Mouse (Mus musculus): ENCODE measurements around the gene Wrb.
"Not testable (repeated sequence)": the region's sequence is repeated elsewhere in the genome, so short reads cannot be mapped to it uniquely, and the experiment has no call there.

Gene Wrb

DNA sequence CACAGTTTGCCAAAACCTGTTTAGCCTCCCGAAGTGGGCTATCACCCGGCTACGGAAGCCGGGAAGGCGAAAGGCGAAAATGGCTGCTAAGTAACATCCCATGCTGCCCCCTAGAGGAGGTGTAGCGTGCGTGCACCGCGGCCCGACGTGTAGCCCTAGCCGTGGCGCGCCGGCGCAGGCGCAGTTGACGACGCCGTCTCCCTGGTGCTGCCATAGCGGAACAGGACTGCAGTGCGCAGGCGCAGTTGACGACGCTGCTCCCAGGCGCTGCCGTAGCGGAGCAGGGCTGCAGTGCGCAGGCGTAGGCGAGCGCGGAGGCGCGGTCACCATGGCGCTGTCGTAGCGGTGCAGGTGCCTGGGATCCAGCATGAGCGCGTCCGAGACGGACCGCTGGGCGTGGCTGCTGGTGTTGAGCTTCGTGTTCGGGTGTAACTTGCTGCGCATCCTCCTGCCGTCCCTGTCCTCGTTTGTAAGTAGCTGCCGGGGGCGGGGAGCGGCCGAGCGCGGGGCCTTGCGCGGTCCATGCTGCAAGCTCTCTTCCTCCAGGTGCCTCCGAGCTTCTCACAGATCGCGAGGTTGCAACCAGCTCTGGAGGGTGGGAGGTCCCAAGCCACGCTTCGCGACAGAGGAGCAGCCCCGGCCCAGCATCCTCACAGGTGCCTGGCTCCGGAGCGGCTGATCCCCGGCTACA, at the start of gene Wrb:
Wrb (plus strand) TSS at position 298 of the 691 bp plus-strand sequence.
- DNase-seq (ENCODE audit: low read depth), result peak; percentile 100

GRCm38 (mm10) chr16:96095966-96096365, 49.2 kb upstream of the Wrb start:
- DNase-seq (ENCODE audit: low read depth), result peak; percentile 34

- DNase-seq (ENCODE audit: low read depth), result not testable (repeated sequence)
Measured at GRCm38 (mm10) chr16:96097811-96098210, 47.4 kb upstream of the Wrb start.

DNA sequence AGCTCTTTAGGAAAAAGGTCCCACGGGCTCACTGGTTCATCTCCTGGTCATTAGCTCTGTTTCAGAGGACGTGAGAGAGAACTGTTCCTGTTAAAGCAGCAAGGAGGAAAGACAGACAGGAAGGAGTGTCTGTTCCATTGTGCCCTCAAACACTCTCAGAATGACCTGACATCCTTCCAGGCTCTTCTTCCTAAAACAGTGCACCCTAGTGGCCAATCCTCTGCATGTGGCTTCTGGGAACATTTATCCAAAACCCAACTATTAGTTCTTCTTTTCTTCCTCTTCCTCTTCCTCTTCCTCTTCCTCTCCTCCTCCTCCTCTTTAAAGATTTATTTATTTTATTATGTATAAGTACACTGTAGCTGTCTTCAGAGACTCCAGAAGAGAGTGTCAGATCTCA, 42.2 kb upstream of the Wrb start:
- DNase-seq (ENCODE audit: low read depth), result peak; percentile 62

DNA sequence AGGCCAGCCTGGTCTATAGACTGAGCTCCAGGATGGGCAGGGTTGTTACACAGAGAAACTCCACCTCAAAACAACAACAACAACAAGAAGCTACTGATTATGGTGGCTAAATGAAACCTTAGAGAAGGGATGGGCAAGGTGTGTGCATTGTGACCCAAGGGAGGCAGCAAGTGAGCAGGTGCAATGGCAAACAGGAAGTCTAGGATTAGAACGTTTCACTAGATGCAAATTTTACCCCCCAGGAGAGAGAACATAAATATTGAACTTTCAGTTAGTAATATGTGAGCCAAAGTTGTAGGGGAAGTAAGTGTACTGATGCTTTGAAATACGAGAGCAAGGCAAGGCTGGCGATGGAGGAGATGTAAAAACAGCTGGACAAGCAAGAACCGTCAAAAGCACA, 35.5 kb upstream of the Wrb start:
- no peak for DNase-seq (ENCODE audit: low read depth)

DNA sequence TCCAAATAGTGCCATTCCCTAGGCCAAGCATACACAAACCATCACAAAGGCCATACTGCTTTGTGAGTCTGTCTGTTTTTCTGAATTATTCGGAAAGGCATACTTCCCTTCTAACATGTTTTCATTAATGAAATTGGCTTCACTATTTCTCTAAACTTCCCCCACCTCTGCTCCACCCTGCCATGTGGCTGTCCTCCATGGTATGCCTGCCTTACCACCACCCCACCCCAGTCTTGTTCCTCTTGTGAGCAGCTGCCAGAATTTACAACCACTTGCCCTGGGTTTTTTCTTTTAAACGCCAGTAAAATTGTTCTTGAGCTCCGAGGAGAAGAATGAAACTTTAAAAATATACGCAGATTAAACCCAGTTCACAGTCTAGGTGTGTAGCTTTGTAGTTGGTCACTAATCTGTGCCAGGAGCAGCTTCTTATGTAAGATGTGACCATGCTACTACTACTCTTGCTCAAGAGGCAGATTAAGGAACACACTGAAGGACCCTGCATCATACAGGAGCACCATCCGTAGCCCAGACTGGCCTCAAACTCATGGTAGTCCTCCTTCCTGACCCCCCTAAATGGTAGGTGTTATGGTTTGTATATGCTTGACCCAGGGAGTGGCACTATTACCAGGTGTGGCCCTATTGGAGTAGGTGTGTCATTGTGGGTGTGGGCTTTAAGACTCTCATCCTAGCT, 34.4 kb upstream of the Wrb start:
- DNase-seq (ENCODE audit: low read depth), result no peak

GRCm38 (mm10) chr16:96112769-96113168, 32.4 kb upstream of the Wrb start:
- no peak for DNase-seq (ENCODE audit: low read depth)

- DNase-seq (ENCODE audit: low read depth), result peak; percentile 30
Measured at GRCm38 (mm10) chr16:96114729-96115128, 30.5 kb upstream of the Wrb start.

GRCm38 (mm10) chr16:96120022-96120623, 25.1 kb upstream of the Wrb start:
- DNase-seq (ENCODE audit: low read depth), result no peak

DNA sequence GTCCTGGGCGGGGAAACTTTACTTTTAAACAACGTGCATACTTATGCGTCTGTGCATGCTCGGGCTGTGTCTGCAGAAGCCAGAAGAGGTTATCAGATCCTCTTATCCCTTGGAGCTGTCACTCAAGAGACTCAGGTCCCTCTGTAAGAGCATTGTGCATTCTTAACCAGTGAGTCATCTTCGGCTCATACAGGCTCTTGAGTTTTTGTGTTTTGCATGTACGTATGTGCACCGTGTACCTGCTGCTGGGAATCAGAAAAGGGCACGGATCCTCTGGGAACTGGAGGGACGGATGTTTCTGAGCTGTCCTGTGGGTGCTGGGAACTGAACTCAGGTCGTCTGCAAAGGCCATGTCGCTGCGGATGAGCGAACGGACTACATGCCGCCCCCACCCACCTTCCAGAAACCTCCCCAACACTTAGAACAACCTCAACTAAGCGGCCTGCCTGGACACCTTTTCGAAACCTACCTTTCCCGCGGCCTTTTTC, 18.5 kb upstream of the Wrb start:
- DNase-seq (ENCODE audit: low read depth), result peak; percentile 48

DNA sequence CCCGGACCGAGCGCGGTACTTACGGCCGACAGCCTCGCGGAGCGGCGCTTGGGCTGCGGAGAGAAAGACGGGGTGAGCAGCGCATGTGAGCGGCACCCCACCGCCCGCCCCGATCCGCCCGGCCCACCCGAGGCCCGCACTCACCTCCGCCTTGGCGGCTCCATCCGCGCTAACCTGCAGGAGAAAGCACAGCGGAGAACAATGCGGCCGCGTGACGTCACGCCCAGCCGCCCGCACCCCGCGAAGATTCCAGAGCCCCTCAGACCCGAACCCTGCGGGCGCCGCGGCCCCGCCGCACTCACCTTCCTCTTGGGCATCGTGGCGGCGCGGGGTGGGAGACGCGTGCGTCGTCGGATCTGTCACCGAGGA, 17.9 kb upstream of the Wrb start:
- DNase-seq (ENCODE audit: low read depth), result no peak

DNA sequence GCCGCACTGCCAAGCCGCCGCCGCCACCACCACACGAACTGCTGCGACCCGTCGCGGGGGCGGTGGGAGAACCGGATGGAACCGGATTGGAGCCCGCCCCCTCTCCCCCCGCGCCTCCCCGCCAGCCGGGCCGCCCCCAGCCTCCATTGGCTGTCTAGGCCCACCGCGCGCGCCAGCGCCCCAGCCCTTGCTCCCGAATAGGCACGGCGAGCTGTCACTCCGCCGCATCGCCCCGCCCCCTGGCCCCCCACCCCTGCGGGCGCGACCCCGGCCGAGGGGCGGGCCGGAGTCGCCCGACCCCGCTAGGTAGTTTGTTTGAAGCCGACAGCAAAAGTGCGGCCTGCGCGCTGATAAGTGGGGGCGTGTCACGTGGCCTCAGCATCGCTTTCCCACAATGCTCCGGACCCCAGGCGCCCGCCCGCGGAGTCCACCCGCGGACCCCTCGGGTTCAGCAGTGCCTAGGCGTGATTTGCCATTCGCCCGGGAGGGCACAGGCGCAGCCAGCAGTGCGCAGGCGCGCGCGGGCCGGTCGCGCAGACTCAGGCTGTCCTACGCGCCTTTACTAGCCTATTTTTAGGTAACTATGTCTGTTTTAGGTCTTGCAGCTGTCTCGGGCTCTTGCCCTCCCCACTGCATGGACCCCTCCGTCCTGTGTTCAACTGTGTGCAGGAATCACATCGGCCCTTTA, 17.4 kb upstream of the Wrb start, which contains the start of gene Hmgn1:
Hmgn1 (minus strand) TSS at position 73 of the 688 bp plus-strand sequence.
- DNase-seq (ENCODE audit: low read depth), result peak; percentile 90

DNA sequence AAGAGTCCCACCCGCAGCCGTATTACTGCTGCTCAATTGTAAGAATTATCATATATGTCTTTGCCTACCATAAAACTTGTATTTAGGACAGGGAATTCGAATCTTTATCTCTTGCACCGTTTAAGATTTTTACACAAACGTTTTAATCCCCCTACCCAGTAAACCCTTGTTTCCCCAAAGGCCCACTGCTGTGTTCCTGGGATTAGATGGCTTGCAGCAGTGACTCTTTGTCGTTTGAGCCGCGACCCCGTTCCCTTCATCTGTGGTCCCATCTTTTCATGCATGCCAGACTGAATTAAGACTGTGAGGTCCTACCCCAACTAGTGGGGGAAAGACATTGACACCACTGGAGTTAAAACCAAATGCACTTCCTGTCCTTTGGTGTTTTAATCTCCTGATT, 16.7 kb upstream of the Wrb start:
- no peak for DNase-seq (ENCODE audit: low read depth)

- DNase-seq (ENCODE audit: low read depth), result peak; percentile 26
Measured at GRCm38 (mm10) chr16:96144748-96145109, 478 bp upstream of the Wrb start.

DNA sequence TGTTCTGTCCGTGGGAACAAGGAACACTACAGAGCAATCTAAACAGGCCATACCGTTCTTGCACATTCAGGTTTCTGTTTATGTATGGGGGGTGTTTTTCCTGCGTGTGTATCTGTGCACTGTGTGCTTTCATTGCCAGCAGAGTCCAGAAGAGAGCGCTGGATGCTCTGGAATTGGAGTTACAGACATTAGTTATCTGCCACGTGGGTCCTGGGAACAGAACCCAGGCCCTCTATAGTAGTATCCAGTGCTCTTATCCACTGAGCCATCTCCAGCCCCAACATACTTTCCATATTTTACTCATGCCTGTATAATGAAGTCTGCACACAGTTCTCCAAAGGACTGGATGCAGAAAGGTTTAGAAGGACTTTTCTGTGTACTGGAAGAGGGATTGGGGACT, 607 bp downstream of the Wrb start:
- no peak for DNase-seq (ENCODE audit: low read depth)

- DNase-seq (ENCODE audit: low read depth), result no peak
Measured at GRCm38 (mm10) chr16:96148834-96149233, 3.6 kb downstream of the Wrb start.

GRCm38 (mm10) chr16:96149311-96149710, 4.1 kb downstream of the Wrb start:
- DNase-seq (ENCODE audit: low read depth), result no peak

DNA sequence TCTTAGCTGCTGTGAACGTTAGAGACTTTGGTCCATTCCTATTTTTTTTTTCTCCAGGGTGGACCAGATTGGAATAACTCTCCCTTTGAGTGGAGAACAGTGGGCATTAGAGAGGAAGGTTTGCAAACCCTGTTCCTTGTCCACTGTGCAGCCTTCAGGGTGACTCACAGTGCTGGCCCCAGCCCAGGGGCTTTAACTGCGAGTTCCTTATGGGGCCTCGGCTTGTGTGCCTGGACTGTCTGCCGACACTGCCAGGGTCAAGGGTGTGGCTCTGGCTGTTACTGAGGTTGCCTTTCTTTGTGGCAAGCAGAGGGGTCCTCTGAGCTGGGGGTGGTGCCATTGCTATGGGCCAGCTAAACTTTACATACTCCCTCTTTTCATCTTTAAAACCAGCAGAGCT, 5.8 kb downstream of the Wrb start:
- DNase-seq (ENCODE audit: low read depth), result no peak

DNA sequence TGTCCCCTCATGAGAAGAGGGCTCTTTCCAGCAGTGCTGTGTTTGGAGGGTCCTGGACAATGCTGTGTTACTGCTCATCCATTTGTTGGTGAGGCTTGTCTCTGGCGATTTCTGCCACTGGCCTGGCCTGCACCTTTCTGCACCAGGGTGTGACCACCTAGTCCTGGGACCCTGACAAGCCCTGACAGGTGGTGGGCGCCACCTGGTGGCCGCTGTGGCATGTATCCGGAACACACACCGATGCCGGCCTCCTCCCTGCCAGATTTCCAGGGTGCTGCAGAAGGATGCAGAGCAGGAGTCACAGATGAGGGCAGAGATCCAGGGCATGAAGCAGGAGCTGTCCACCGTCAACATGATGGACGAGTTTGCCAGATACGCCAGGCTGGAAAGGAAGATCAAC, 6.3 kb downstream of the Wrb start:
- DNase-seq (ENCODE audit: low read depth), result peak; percentile 76

DNA sequence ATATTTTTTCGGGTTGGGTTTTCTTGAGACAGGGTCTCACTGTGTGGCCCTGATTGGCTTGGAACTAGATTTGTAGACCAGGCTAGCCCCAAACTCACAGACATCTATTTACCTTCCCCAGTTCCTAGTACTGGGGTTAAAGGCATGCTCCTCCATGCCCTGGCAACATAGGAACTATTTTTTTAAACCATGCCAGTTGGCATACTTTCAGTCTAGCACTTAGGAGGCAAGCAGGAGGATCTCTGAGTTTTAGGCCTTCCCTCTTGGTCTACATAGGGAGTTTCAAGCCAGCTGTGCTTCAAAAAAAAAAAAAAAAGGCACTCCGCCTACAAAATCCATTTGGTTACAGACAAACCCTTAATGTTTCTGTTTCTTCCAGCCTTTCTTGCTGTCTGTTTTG, 9.3 kb downstream of the Wrb start:
- no peak for DNase-seq (ENCODE audit: low read depth)

DNA sequence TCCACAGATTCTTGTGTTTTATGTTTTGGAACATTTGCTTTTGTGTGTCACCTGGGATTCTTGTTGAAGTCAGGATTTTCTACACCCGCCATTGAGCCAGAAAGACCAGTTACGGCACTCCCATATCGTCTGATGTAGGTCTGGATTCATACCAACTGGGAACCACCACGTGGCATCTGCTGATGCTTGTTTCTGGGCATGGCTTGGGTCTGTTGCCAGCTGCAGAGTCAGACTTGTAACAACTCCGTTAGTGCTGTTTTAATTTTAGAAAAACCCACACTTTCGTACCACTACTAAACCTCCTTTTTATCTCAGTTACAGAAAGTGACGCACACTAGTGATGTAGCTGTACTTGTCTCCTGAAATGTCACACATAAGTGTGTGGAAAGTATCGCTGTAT, 10.8 kb downstream of the Wrb start:
- no peak for DNase-seq (ENCODE audit: low read depth)

GRCm38 (mm10) chr16:96157171-96157570, 12.0 kb downstream of the Wrb start:
- no peak for DNase-seq (ENCODE audit: low read depth)

Measured in induced T-regulatory cell, adult 2 months (primary cell).